Mouse (Mus musculus) adrenal gland (tissue): ENCODE measurements around the gene Adk.
"Not testable (repeated sequence)": the region's sequence is repeated elsewhere in the genome, so short reads cannot be mapped to it uniquely, and the experiment has no call there.

Experiments
- intact Hi-C: fragments of 180-260 bp; cut with DNase I; formaldehyde crosslinking; loops from one replicate; pipeline ENCODE4 v1.15.1; 2025

Adk gene

DNA sequence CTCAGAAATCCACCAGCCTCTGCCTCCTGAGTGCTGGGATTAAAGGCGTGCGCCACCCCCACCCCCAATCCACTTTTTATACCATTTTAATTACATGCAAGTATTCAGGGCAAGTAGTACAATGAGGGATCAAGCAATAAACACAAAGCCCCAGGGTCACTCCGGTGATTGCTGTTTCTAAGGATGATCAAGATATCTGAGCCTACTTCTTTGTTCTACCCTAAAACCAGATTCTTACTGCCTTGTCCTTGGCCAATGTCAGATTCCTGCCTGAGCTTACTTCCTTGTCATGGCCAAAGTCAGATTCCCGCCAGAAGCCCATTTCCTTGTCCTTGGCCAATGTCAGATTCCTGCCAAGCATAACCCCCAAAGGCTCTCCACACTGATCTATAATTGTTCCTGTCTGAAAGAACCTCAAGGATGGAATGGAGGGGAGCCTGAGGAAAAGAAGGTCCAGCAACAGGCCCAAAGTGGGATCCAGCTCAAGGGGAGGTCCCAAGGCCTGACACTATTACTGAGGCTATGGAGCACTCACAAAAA, 422.3 kb downstream of the Adk start:
- intact Hi-C loops = not testable (repeated sequence)

DNA sequence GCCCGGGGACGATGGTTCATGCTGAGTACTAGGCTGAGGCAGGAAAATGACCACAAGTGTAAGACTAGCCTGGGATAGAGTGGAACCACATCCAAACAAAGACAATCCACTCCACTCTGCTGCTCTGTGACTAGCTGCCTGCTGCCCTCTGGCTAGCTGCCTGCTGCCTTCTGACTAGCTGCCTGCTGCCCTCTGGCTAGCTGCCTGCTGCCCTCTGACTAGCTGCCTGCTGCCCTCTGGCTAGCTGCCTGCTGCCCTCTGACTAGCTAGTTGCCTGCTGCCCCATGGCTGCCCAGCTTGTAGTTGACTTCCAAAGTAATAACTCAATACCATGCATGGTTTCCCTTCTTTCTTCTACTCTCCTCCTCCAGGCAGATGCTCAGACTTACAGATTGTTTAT, 424.8 kb downstream of the Adk start:
- intact Hi-C loops = no loop called here

DNA sequence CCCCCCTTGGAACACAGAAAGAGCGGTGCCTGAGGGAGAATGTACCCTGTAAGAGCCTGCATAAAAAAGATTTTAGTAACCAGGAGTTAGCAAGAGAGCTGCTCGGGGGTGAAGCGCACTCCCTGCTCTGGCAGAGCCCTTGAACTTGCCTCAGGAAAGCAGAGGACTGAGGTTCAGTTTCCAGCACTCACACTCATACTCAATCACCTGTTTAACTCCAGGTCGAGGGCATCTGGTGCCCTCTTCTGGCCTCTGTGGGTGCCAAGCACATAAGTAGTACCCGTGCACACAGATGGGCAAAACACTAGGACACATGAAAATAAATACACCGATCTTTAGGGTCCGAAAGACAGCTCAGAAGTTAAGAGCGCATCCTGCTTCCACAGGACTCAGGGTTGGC, 427.2 kb downstream of the Adk start:
- intact Hi-C loops = no loop called here

DNA sequence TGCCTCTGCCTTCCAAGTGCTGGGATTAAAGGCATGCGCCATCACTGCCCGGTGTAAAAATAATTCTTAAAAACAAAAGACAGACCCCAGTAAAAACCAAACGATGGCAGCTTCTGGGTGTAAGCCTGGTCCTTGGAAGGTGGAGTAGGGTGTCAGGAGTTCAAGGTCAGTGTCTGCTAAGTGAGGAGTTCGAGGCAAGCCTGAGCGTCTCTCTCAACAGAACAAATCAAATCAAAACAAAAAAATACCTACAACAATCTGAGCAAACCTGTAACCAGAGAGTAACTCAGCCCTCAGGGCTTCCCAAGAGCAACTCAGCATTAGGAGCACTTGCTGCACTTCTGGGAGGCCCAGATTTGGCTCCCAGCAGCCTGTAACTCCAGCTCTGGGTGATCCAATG, 427.8 kb downstream of the Adk start:
- intact Hi-C loops = no loop called here

DNA sequence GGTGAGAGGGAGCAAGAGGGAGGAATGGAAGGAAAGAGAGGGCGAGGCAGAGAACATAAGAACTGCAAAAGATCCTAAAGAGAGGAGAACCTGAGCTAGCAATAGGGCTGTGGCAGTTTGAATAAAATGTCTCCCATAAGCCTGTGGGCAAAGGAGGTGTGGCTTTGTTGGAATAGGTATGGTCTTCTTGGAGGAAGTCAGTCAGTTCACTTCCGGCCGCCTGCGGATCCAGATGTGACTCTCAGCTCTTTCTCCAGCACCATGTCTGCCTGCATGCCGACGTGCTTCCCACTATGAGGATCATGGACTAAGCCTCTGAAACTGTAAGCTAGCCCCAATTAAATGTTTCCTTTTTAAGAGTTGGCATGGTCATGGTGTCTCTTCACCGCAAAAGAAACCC, 428.9 kb downstream of the Adk start, which contains the start of gene Kat6b:
Kat6b (plus strand) TSS at position 204 of the 400 bp plus-strand sequence.
- intact Hi-C loops = no loop called here

- intact Hi-C loops = no loop called here
Observed at GRCm38 (mm10) chr14:21484199-21484598, 431.8 kb downstream of the Adk start.

GRCm38 (mm10) chr14:21484693-21485092, 432.3 kb downstream of the Adk start:
- intact Hi-C loops = no loop called here

DNA sequence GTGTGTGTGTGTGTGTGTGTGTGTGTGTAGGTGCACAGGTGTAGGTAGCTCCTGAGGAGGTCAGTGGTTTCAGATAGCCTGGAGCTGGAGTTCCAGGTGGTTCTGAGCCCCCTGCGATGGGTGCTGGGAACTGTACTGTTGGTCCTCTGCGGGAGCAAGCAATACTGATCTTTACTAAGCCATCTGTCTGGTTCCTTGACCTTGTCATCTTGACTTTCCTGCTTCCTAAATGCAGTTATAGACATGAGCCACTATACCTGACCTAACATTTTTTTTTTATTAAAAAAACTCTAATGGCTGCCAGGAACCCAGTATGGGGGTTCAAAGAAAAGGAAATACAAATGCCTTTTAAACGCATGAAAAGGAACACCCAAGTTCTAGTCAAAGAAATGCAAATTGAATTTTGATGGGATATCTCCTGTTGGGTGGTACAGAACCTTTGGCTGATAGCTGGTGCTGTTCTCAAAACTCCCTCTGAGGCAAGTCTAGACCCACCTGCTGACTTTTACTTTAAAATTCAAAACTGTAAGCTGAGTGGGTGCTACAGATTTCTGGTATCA, 433.7 kb downstream of the Adk start:
- intact Hi-C loops = no loop called here

- intact Hi-C loops = not testable (repeated sequence)
Observed at GRCm38 (mm10) chr14:21487135-21487534, 434.8 kb downstream of the Adk start.

GRCm38 (mm10) chr14:21488426-21489115, 436.2 kb downstream of the Adk start:
- intact Hi-C loops = not testable (repeated sequence)

- intact Hi-C loops = no loop called here
Observed at GRCm38 (mm10) chr14:21489116-21489485, 436.7 kb downstream of the Adk start.

GRCm38 (mm10) chr14:21490141-21490540, 437.8 kb downstream of the Adk start:
- intact Hi-C loops = loop anchor here (5.0 kb wide), 1 partner anchor 348 kb away; no protein-coding TSS in a partner anchor
